Mouse (Mus musculus) naive thymus-derived CD4-positive, alpha-beta T cell, adult 2 months (primary cell): ENCODE results near the gene Ucp1.

ENCODE experiments used
- DNase-seq: peaks from one replicate; pipeline ENCODE4 v3.0.0-alpha.2; 2011; ENCODE audit warnings: low read depth

Gene Ucp1

DNA sequence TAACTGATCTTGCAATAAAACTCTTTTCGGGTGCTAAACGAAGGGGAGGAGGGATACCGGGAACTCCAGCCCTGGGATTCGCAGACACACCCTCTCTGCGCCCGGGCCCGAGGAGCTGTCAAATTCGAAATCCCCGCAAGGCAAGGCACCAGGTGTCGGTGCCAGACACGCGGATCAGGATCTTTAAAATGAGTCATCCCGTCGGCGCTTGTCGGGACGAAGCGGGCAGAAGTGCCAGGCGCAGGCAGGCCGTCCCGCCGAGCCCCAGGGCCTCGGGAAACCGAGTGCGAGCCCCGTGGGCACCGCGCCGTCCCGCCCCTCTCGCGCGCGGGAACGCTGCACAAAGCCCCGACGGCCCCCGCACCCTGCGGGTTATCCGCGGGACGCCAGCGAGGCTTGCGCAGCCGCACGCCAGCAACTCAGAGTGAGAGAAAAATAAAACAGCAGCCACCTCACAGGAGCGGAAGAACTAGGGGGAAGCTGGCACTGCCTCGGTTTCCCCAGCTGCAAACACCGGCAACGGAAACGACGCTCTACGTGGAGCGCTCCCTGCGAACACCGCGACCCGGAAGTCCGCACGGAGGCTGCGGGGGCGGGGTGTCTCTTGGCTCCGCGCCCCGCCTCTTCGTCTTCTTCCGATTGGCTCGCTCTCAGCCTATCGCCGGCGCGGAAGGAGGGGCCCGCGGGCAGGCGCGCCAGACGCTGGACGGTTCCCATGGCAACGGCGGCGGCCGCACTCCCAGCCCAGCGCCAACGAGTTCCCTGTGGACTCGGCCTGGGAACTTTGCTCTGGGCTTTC is 41.9 kb downstream of the Ucp1 start, which contains the start of gene Elmod2:
Elmod2 (minus strand) TSS at position 588 of the 799 bp plus-strand sequence.
- peak; percentile 95 for DNase-seq

DNA sequence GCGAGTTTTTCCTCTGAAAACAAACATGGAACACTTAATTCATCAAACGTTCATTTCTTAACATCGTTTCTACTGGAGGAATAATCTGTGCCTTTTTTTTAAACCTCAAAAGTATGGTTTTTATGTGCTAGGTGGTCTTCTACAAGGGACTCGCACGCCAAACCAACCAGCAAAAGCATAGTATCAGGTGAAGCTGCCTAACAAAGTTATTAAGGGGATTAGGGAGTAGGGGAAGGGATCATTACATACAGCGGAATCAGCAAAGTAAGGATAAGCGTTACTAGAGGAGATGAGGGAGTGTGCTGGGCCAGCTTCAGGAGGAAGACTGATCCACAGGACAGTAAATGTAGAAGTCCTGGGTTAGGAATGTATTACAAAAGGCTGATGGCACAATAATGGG is 42.7 kb downstream of the Ucp1 start:
- no peak for DNase-seq

DNA sequence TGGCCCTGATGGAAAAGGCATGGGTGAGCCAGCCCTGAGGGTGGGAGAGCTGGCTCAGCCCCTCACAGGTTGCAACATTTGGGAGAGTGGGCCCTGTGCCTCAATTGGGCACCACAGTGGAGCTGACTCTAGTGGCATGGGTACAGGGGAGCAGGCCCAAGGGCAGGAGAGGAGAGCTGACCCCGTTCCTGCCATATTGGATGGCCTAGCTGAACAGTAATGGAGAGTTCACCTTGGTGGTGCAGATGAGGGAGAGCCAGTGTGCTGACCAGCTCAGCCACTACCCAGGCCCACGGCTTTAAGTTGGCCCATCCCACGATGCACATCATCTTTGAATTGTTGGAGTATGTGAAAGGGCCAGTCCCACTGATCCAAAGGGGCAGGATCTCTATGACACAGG is 51.9 kb downstream of the Ucp1 start:
- DNase-seq: no peak

DNA sequence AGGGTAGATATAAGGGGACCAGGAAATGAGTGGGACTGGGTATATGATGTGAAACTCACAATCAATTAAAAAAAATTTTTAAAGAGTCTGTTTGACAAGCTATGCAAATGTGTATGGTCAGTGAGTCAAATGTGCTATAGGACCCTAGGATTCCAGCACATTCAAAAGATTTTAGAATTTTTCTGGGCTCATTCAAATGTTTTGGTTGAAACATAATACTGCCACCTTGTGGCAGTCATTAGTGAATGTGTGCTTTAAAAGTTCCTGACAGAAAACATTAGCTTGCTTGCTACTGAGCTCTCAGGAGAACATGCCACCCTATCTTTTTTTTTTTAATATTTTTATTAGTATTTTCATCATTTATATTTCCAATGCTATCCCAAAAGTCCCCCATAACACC is 52.5 kb downstream of the Ucp1 start:
- DNase-seq: peak; percentile 24
